Mouse (Mus musculus) G1E (cell line): ENCODE results near the gene Anxa6.

Experiments used
- CTCF ChIP-seq: IDR thresholded peaks from 2 replicates; pipeline ENCODE4 v1.5.1; 2012; ENCODE audit warnings: low read depth, low read length, inconsistent platforms, mixed read lengths
- GATA1 ChIP-seq: IDR thresholded peaks from 2 replicates; pipeline ENCODE4 v1.6.1; 2012; ENCODE audit warnings: borderline replicate concordance, low read length, inconsistent platforms, mixed read lengths
- GATA2 ChIP-seq: IDR thresholded peaks from 2 replicates; pipeline ENCODE4 v1.6.1; 2012; ENCODE audit warnings: low read depth, low read length, inconsistent platforms, borderline replicate concordance
- POLR2AphosphoS5 ChIP-seq: IDR thresholded peaks from 2 replicates; pipeline ENCODE4 v1.6.1; 2012; ENCODE audit warnings: low read depth, low read length, inconsistent platforms; ENCODE audit not compliant: insufficient replicate concordance
- TAL1 ChIP-seq: conservative IDR thresholded peaks from 2 replicates; pipeline ENCODE4 v1.6.1; 2012; ENCODE audit warnings: low read depth, low read length, inconsistent platforms, mixed read lengths

DNA sequence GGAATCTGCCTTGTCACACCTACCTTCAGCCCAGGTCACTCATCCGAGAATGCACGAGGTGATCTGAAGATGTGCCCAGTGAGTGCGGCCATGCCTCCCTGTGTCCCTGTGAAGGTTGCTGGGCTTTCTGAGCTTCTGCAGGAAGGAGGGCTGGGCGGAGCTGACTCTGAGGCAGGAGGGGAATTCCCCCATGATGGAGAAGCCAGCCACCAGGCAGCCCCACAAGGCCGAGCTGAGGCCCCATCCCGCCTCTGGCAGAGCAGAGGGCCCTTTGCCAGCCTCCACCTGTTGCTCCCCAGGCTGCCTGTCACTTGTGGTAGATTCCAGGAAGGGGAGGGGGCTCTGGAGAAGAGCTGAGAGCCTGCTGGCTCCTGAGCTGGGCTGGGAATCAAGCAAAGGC, 70.4 kb downstream of the Anxa6 start, which contains the start of gene Tnip1:
- TF ChIP-seq CTCF (no peak), TAL1 (no peak), GATA1 (no peak), GATA2 (no peak), POLR2AphosphoS5 (no peak)
